In the genomic region with DNA sequence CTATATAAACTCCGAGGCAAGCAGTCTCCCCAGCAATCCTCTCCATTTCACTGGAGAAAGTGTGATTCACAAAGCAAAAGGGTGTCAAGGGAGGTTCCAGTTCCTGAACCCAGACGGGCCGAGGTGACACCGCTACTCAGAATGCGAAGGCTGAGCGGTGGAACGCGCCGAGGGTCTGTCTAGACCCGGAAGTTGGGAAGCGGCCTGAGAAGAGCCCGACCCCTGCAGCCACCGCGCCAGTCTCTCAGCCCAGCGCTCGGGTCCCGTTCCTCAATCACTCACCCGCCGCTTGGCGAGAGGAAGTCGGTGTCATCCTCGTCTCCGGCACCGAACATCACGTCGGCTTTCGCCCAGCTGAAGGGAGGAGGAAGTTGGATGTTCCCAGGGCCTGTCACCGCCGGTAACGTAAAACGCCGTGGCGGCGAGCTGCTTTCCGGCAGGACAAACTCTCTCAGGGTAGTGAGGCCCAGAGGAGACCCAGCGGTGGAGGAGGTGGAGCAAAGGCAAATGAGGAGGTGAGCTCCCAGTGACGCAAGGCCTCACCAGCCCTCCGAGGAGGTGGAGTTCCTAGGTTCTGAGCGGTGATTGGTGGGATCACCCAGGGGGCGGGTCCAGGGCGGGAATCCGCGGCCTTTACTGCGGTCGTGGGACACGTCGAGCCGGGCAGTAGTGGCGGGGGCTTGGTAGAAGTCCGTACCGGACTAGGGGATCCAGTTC, we compare ENCODE assay signal across 8 mouse cellular contexts. TPM values are rescaled to one million over a fixed set of nuclear protein-coding genes. Genes with fewer than 3 reads are reported as not detected.
A peak's percentile ranks its signal among the peaks of the same experiment; 100 is the strongest.
DNase-seq lines count a peak whose midpoint lies in the region; ATAC-seq lines count a peak whose summit lies in the region.

Gene Fkbp15, minus strand, starts transcription at position 461 of the 717 bp plus-strand sequence.
Gene Slc31a1, plus strand, starts transcription at position 640 of the 717 bp plus-strand sequence.

- peak; percentile 89 to 92 for DNase-seq in adrenal gland, adult 18-20 months (ENCODE audit: low spot score in 2 of 2)
- DNase-seq in embryo, embryonic 11 days = peak; percentile 98
- DNase-seq in gastrocnemius, postnatal 25 days = peak; percentile 98
- peak; percentile 97 for DNase-seq in intestine, embryonic 14.5 days (ENCODE audit: low spot score)
- peak; percentile 97 to 98 for DNase-seq in left cerebral cortex, postnatal 14 days (ENCODE audit: low spot score in 2 of 2)
- DNase-seq in mesoderm, embryonic 11.5 days (ENCODE audit: low read depth, low spot score) = peak; percentile 99
- DNase-seq in right cerebral cortex, postnatal 36 days (ENCODE audit: low spot score in 2 of 2) = peak; percentile 97 to 98
- peak; percentile 100 for DNase-seq in yolk sac, embryonic 10.5 days (ENCODE audit: low spot score)

- WGBS in intestine, embryonic 14.5 days = under 1% methylated on average over 50 of the region's 51 CpGs

- peak within 1 kb of the TSS; percentile 77 for H3K4me3 ChIP-seq in intestine, embryonic 14.5 days (ENCODE audit: low read depth, low read length)

- peak within 1 kb of the TSS; percentile 66 for H3K9ac ChIP-seq in intestine, embryonic 14.5 days (ENCODE audit: low read length)

- intact Hi-C loops in left cerebral cortex, postnatal 14 days (cut with DNase I) = loop anchor here (5.0 kb wide), 1 partner anchor 47 kb away; the partner anchor contains the start of genes Cdc26 and Prpf4

- peaks cover 23% of the 10 kb centered on the region for H3K4me1 ChIP-seq in intestine, embryonic 14.5 days (replicated peaks; ENCODE audit: control insufficient read depth, insufficient read depth, low read length)

- no peaks in the 10 kb centered on the region for H3K36me3 ChIP-seq in intestine, embryonic 14.5 days (ENCODE audit: control insufficient read depth, insufficient read depth, low read length)

- peak within 1 kb of the TSS; percentile 73 for H3K4me2 ChIP-seq in intestine, embryonic 14.5 days (ENCODE audit: low read length)

- no peaks in the 10 kb centered on the region for H3K9me3 ChIP-seq in intestine, embryonic 14.5 days (ENCODE audit: control insufficient read depth, low read length)

- peak; percentile 99 for ATAC-seq in intestine, embryonic 14.5 days (replicated peaks; ENCODE audit: low FRiP score, low TSS enrichment, low read depth)

- no peaks in the 10 kb centered on the region for H3K27me3 ChIP-seq in intestine, embryonic 14.5 days (replicated peaks; ENCODE audit: control insufficient read depth, insufficient read depth, low read length)

- H3K27ac ChIP-seq in intestine, embryonic 14.5 days (ENCODE audit: low read depth) = peak within 1 kb of the TSS; percentile 60

RNA-seq across cellular contexts. Expression of gene Fkbp15, which starts in this region (rescaled TPM):
- 10 to 100 TPM; 31.4 to 32.1 TPM for total RNA-seq in adrenal gland, adult 18-20 months (2021)
- total RNA-seq in gastrocnemius, postnatal 25 days (2021) = 10 to 100 TPM; 11.7 to 13.2 TPM
- 26.3 and 27.8 TPM in 2 replicates for polyA plus RNA-seq in intestine, embryonic 14.5 days (2014; fragmentation: Nextera tagmentation; extraction: Ambion mirVana)
- 10 to 100 TPM; 37.3 to 40.2 TPM for total RNA-seq in left cerebral cortex, postnatal 14 days (2021)

RNA-seq across cellular contexts. Expression of gene Slc31a1, which starts in this region (rescaled TPM):
- total RNA-seq in adrenal gland, adult 18-20 months (2021) = 10 to 100 TPM; 49.1 to 50.2 TPM
- 10 to 100 TPM; 10.8 to 12.3 TPM for total RNA-seq in gastrocnemius, postnatal 25 days (2021)
- 56.0 and 59.2 TPM in 2 replicates for polyA plus RNA-seq in intestine, embryonic 14.5 days (2014; fragmentation: Nextera tagmentation; extraction: Ambion mirVana)
- total RNA-seq in left cerebral cortex, postnatal 14 days (2021) = 10 to 100 TPM; 27.9 to 29.8 TPM

Comparison
In these comparisons a context has a peak if more than half of its experiments do, and no peak if none do; other contexts are left out.
1. Peak in every context shown above with its lines: DNase-seq, ATAC-seq, H3K4me3 ChIP-seq and H3K27ac ChIP-seq.